Mouse (Mus musculus) thymus, adult 2 months (tissue): ENCODE results near the gene Sept9. TPM values are rescaled to one million over a fixed set of nuclear protein-coding genes. Genes with fewer than 3 reads are reported as not detected.

ENCODE experiments used
- DNase-seq: peaks from one replicate; pipeline ENCODE4 v3.0.0; 2021
- H3K27ac ChIP-seq: fragments of 200-500 bp; 2 replicates; pipeline ENCODE4 v1.5.1; 2012; ENCODE audit warnings: low read length, control low read depth; ENCODE audit not compliant: control insufficient read depth, insufficient read depth
- H3K27me3 ChIP-seq: fragments of 200-500 bp; 2 replicates; pipeline ENCODE4 v1.6.1; 2012; ENCODE audit warnings: mild to moderate bottlenecking, low read length, moderate library complexity, mixed read lengths; ENCODE audit not compliant: control insufficient read depth, insufficient read depth
- H3K36me3 ChIP-seq: fragments of 200-500 bp; 2 replicates; pipeline ENCODE4 v1.6.1; 2012; ENCODE audit warnings: mild to moderate bottlenecking, low read length, moderate library complexity; ENCODE audit not compliant: control insufficient read depth, insufficient read depth
- H3K4me1 ChIP-seq: fragments of 200-500 bp; replicated peaks from 2 replicates; pipeline ENCODE4 v1.6.1; 2012; ENCODE audit warnings: low read length; ENCODE audit not compliant: control insufficient read depth, insufficient read depth
- H3K4me3 ChIP-seq: fragments of 200-500 bp; 2 replicates; pipeline ENCODE4 v1.5.1; 2012; ENCODE audit warnings: mild to moderate bottlenecking, low read length, control low read depth, moderate library complexity; ENCODE audit not compliant: control insufficient read depth, insufficient read depth
- CTCF ChIP-seq: fragments of 200-500 bp; IDR thresholded peaks from 2 replicates; pipeline ENCODE4 v1.5.1; 2012; ENCODE audit warnings: mild to moderate bottlenecking, control low read depth, low read length, moderate library complexity, borderline replicate concordance; ENCODE audit not compliant: control insufficient read depth, poor library complexity, insufficient read depth; ENCODE audit errors: extremely low read depth
- POLR2A ChIP-seq: fragments of 200-500 bp; IDR thresholded peaks from 2 replicates; pipeline ENCODE4 v1.6.1; 2012; ENCODE audit warnings: mild to moderate bottlenecking, low read length, control low read depth, moderate library complexity; ENCODE audit not compliant: control insufficient read depth, poor library complexity, insufficient read depth; ENCODE audit errors: extremely low read depth
- WGBS: fragments of 180-500 bp; shearing (Covaris S2); methylation state at CpG from one replicate; pipeline ENCODE4 v1.1.7; 2018; 5-methylcytosine and 5-hydroxymethylcytosine counted together
- polyA plus RNA-seq: library from polyadenylated mRNA; depleted of rRNA; stranded (reverse); fragments of >200 nt; gene quantifications from 2 replicates; pipeline ENCODE4 v1.2.3, GENCODE M21; 2012

Gene Sept9
- polyA plus RNA-seq, 1 experiment, result 113 TPM

- H3K27ac ChIP-seq, result no peak overlapping the region
- no peaks in the 10 kb centered on the region; the same call in 1 of the 2 replicates for H3K4me1 ChIP-seq
- no peak overlapping the region for H3K4me3 ChIP-seq
- no peaks in the 10 kb centered on the region for H3K27me3 ChIP-seq
- no peak for DNase-seq
- 91% methylated on average over 7 of the region's 7 CpGs for WGBS
- H3K36me3 ChIP-seq, result peaks cover 68% of the 10 kb centered on the region
- TF ChIP-seq POLR2A, result no peak
- no peak for TF ChIP-seq CTCF
Observed at GRCm38 (mm10) chr11:117360561-117360960, 161.1 kb downstream of the Sept9 start.

- H3K4me1 ChIP-seq, result no peaks in the 10 kb centered on the region
- H3K27ac ChIP-seq, result no peak overlapping the region
- WGBS, result 92% methylated on average over 2 of the region's 2 CpGs
- TF ChIP-seq POLR2A (no peak), CTCF (no peak)
- H3K4me3 ChIP-seq, result no peak overlapping the region
- no peak for DNase-seq
- no peaks in the 10 kb centered on the region for H3K27me3 ChIP-seq
- H3K36me3 ChIP-seq, result peaks cover 51% of the 10 kb centered on the region
Observed at GRCm38 (mm10) chr11:117362307-117362706, 162.8 kb downstream of the Sept9 start.

- Histone ChIP-seq H3K27ac (no peak overlapping the region), H3K4me3 (no peak overlapping the region), H3K4me1 (no peaks in the 10 kb centered on the region), H3K27me3 (no peaks in the 10 kb centered on the region), H3K36me3 (peaks cover 38% of the 10 kb centered on the region)
- TF ChIP-seq CTCF (no peak), POLR2A (no peak)
- DNase-seq, result no peak
- 85% methylated on average over 3 of the region's 3 CpGs for WGBS
Observed at GRCm38 (mm10) chr11:117363918-117364317, 164.5 kb downstream of the Sept9 start.

- TF ChIP-seq POLR2A (no peak), CTCF (0 out of 2 replicates have a peak, but pooled peaks have one; percentile 37)
- H3K27ac ChIP-seq, result no peak overlapping the region
- H3K27me3 ChIP-seq, result no peaks in the 10 kb centered on the region
- H3K36me3 ChIP-seq, result peaks cover 13% of the 10 kb centered on the region
- 35% methylated on average over 3 of the region's 3 CpGs for WGBS
- DNase-seq, result no peak
- no peak overlapping the region for H3K4me3 ChIP-seq
- H3K4me1 ChIP-seq, result no peaks in the 10 kb centered on the region
Observed at GRCm38 (mm10) chr11:117366426-117366825, 167.0 kb downstream of the Sept9 start.

GRCm38 (mm10) chr11:117366861-117367357 is 167.4 kb downstream of the Sept9 start:
- H3K4me3 ChIP-seq, result no peak overlapping the region
- no peak for DNase-seq
- H3K27ac ChIP-seq, result no peak overlapping the region
- H3K27me3 ChIP-seq, result no peaks in the 10 kb centered on the region
- 91% methylated on average over 7 of the region's 7 CpGs for WGBS
- TF ChIP-seq POLR2A, result no peak
- no peak for TF ChIP-seq CTCF
- H3K36me3 ChIP-seq, result peaks cover 9% of the 10 kb centered on the region; the same call in 1 of the 2 replicates
- no peaks in the 10 kb centered on the region for H3K4me1 ChIP-seq

GRCm38 (mm10) chr11:117367937-117368336 is 168.5 kb downstream of the Sept9 start:
- TF ChIP-seq POLR2A (no peak), CTCF (no peak)
- Histone ChIP-seq H3K4me3 (no peak overlapping the region), H3K27me3 (no peaks in the 10 kb centered on the region)

GRCm38 (mm10) chr11:117369347-117369746 is 169.9 kb downstream of the Sept9 start:
- TF ChIP-seq POLR2A, result no peak
- no peak for TF ChIP-seq CTCF
- H3K4me3 ChIP-seq, result no peak overlapping the region
- H3K36me3 ChIP-seq, result no peaks in the 10 kb centered on the region
- H3K27ac ChIP-seq, result no peak overlapping the region
- H3K27me3 ChIP-seq, result no peaks in the 10 kb centered on the region
- no peak for DNase-seq
- WGBS, result 94% methylated on average over 5 of the region's 5 CpGs
- H3K4me1 ChIP-seq, result no peaks in the 10 kb centered on the region

More at GRCm38 (mm10) chr11:117367937-117368336, 168.5 kb downstream of the Sept9 start:
- Histone ChIP-seq H3K27ac (no peak overlapping the region), H3K4me1 (no peaks in the 10 kb centered on the region), H3K36me3 (no peaks in the 10 kb centered on the region; the same call in 1 of the 2 replicates)
- 96% methylated on average over 6 of the region's 6 CpGs for WGBS
- no peak for DNase-seq
